Mouse (Mus musculus) liver, embryonic 12.5 days (tissue): ENCODE measurements around the gene Gm20671. TPM values are rescaled to one million over a fixed set of nuclear protein-coding genes. Genes with fewer than 3 reads are reported as not detected.
"Not testable (repeated sequence)": the region's sequence is repeated elsewhere in the genome, so short reads cannot be mapped to it uniquely, and the experiment has no call there.

ENCODE experiments used
- ATAC-seq: fragments of 200-750 bp; cut with Nextera tagmentation; 2 replicates; pipeline ENCODE4 v1.8.0; 2017; ENCODE audit warnings: moderate number of reproducible peaks, mild to moderate bottlenecking, moderate library complexity
- H3K27ac ChIP-seq: fragments of 300-500 bp; sonication (generic); 2 replicates; pipeline ENCODE4 v1.5.1; 2016; ENCODE audit warnings: mild to moderate bottlenecking
- H3K27me3 ChIP-seq: fragments of 300-500 bp; sonication (generic); replicated peaks from 2 replicates; pipeline ENCODE4 v1.6.1; 2016; ENCODE audit warnings: mild to moderate bottlenecking, moderate library complexity
- H3K36me3 ChIP-seq: fragments of 300-500 bp; sonication (generic); 2 replicates; pipeline ENCODE4 v1.6.1; 2016; ENCODE audit warnings: mild to moderate bottlenecking, moderate library complexity
- H3K4me1 ChIP-seq: fragments of 300-500 bp; sonication (generic); 2 replicates; pipeline ENCODE4 v1.6.1; 2016
- H3K4me2 ChIP-seq: fragments of 300-500 bp; sonication (generic); 2 replicates; pipeline ENCODE4 v1.6.1; 2016; ENCODE audit warnings: mild to moderate bottlenecking, moderate library complexity
- H3K4me3 ChIP-seq: fragments of 300-500 bp; sonication (generic); 2 replicates; pipeline ENCODE4 v1.5.1; 2016; ENCODE audit warnings: mild to moderate bottlenecking, moderate library complexity
- H3K9ac ChIP-seq: fragments of 300-500 bp; sonication (generic); 2 replicates; pipeline ENCODE4 v1.6.1; 2016; ENCODE audit warnings: mild to moderate bottlenecking, moderate library complexity
- H3K9me3 ChIP-seq: fragments of 300-500 bp; sonication (generic); replicated peaks from 2 replicates; pipeline ENCODE4 v1.6.1; 2016; ENCODE audit warnings: mild to moderate bottlenecking, moderate library complexity
- WGBS: fragments of 180-500 bp; shearing (Covaris S2); methylation state at CpG from one replicate; pipeline ENCODE4 v1.1.7; 2016; ENCODE audit not compliant: insufficient replicate concordance; 5-methylcytosine and 5-hydroxymethylcytosine counted together
- polyA plus RNA-seq: library from polyadenylated mRNA; unstranded; fragments of >200 nt; fragmentation: Nextera tagmentation; extraction: Ambion mirVana; gene quantifications from 2 replicates; pipeline ENCODE4 v1.2.1, GENCODE M21; 2016

Gm20671 gene
- not detected in 2 replicates for polyA plus RNA-seq

GRCm38 (mm10) chr5:32827009-32827408 is at the start of gene Gm20671:
Gene Gm20671 (minus strand): TSS chr5:32827109.
- Histone ChIP-seq H3K27me3 (no peaks in the 10 kb centered on the region), H3K4me3 (no peak within 1 kb of the TSS), H3K27ac (no peak within 1 kb of the TSS), H3K4me1 (no peaks in the 10 kb centered on the region), H3K4me2 (no peak within 1 kb of the TSS), H3K9me3 (no peaks in the 10 kb centered on the region), H3K36me3 (peaks cover 83% of the 10 kb centered on the region), H3K9ac (no peak within 1 kb of the TSS)
- WGBS, result 86% methylated on average over 7 of the region's 7 CpGs
- ATAC-seq, result no peak

- Histone ChIP-seq H3K27me3 (no peaks in the 10 kb centered on the region), H3K9ac (no peak overlapping the region), H3K36me3 (peaks cover 71% of the 10 kb centered on the region), H3K4me2 (no peak overlapping the region), H3K4me3 (no peak overlapping the region), H3K27ac (no peak overlapping the region), H3K4me1 (no peaks in the 10 kb centered on the region), H3K9me3 (no peaks in the 10 kb centered on the region)
- WGBS, result 82% methylated on average over 5 of the region's 5 CpGs
- no peak for ATAC-seq
Observed at GRCm38 (mm10) chr5:32872346-32872745, 45.4 kb upstream of the Gm20671 start.

GRCm38 (mm10) chr5:32869389-32870024 is 42.6 kb upstream of the Gm20671 start:
- no peak for ATAC-seq
- no peak overlapping the region for H3K4me3 ChIP-seq
- H3K27me3 ChIP-seq, result no peaks in the 10 kb centered on the region
- peaks cover 59% of the 10 kb centered on the region for H3K36me3 ChIP-seq
- H3K4me1 ChIP-seq, result peaks cover 4% of the 10 kb centered on the region
- no peaks in the 10 kb centered on the region for H3K9me3 ChIP-seq
- no peak overlapping the region for H3K27ac ChIP-seq
- H3K9ac ChIP-seq, result no peak overlapping the region
- H3K4me2 ChIP-seq, result no peak overlapping the region
- WGBS, result 90% methylated on average over 5 of the region's 5 CpGs

- Histone ChIP-seq H3K4me3 (peak within 1 kb of the TSS; percentile 82), H3K9me3 (no peaks in the 10 kb centered on the region), H3K27me3 (no peaks in the 10 kb centered on the region), H3K4me2 (peak within 1 kb of the TSS; percentile 86), H3K4me1 (peaks cover 24% of the 10 kb centered on the region), H3K36me3 (peaks cover 23% of the 10 kb centered on the region), H3K9ac (peak within 1 kb of the TSS; percentile 91), H3K27ac (peak within 1 kb of the TSS; percentile 87)
- peak; percentile 99 for ATAC-seq
- WGBS, result 2% methylated on average over 61 of the region's 64 CpGs
Observed at GRCm38 (mm10) chr5:32863253-32864228, 36.6 kb upstream of the Gm20671 start, which contains the start of gene Depdc5. Gene Depdc5 (plus strand): TSS chr5:32863701.

GRCm38 (mm10) chr5:32862469-32863132 is 35.7 kb upstream of the Gm20671 start:
- WGBS, result 66% methylated on average over 6 of the region's 6 CpGs
- no peak for ATAC-seq
- H3K27ac ChIP-seq, result peak overlapping the region; percentile 87

GRCm38 (mm10) chr5:32861082-32861481 is 34.2 kb upstream of the Gm20671 start:
- Histone ChIP-seq H3K36me3 (0 out of 2 replicates have a peak, but pooled peaks cover 5% of the 10 kb centered on the region), H3K27me3 (no peaks in the 10 kb centered on the region), H3K4me2 (no peak overlapping the region), H3K27ac (no peak overlapping the region), H3K4me3 (no peak overlapping the region), H3K9me3 (no peaks in the 10 kb centered on the region), H3K9ac (no peak overlapping the region), H3K4me1 (peaks cover 40% of the 10 kb centered on the region)
- 83% methylated on average over 1 of the region's 1 CpGs for WGBS
- no peak for ATAC-seq

More at GRCm38 (mm10) chr5:32862469-32863132, 35.7 kb upstream of the Gm20671 start:
- Histone ChIP-seq H3K4me3 (peak overlapping the region; percentile 82), H3K9ac (peak overlapping the region; percentile 91; the same call in 1 of the 2 replicates), H3K4me1 (peaks cover 29% of the 10 kb centered on the region), H3K9me3 (no peaks in the 10 kb centered on the region), H3K36me3 (peaks cover 13% of the 10 kb centered on the region), H3K27me3 (no peaks in the 10 kb centered on the region), H3K4me2 (peak overlapping the region; percentile 86)

- no peaks in the 10 kb centered on the region for H3K27me3 ChIP-seq
- peak overlapping the region; percentile 47 for H3K9ac ChIP-seq
- no peak overlapping the region; the same call in 1 of the 2 replicates for H3K27ac ChIP-seq
- no peak for ATAC-seq
- 6% methylated on average over 6 of the region's 6 CpGs for WGBS
- peak overlapping the region; percentile 69 for H3K4me2 ChIP-seq
- no peaks in the 10 kb centered on the region for H3K36me3 ChIP-seq
- peaks cover 42% of the 10 kb centered on the region for H3K4me1 ChIP-seq
- H3K9me3 ChIP-seq, result no peaks in the 10 kb centered on the region
- peak overlapping the region; percentile 49 for H3K4me3 ChIP-seq
Observed at GRCm38 (mm10) chr5:32857781-32858220, 30.9 kb upstream of the Gm20671 start.

- H3K9me3 ChIP-seq, H3K4me2 ChIP-seq, H3K9ac ChIP-seq, H3K27me3 ChIP-seq, H3K27ac ChIP-seq, ATAC-seq, H3K4me3 ChIP-seq: not testable (repeated sequence)
- Histone ChIP-seq H3K4me1 (peaks cover 52% of the 10 kb centered on the region), H3K36me3 (peaks cover 16% of the 10 kb centered on the region)
- WGBS, result 85% methylated on average over 3 of the region's 3 CpGs
Observed at GRCm38 (mm10) chr5:32855274-32855673, 28.4 kb upstream of the Gm20671 start.

GRCm38 (mm10) chr5:32854818-32855217 is 27.9 kb upstream of the Gm20671 start:
- peak overlapping the region; percentile 76 for H3K4me2 ChIP-seq
- peak overlapping the region; percentile 89 for H3K27ac ChIP-seq
- WGBS, result 74% methylated on average over 4 of the region's 4 CpGs

GRCm38 (mm10) chr5:32853731-32854507 is 27.0 kb upstream of the Gm20671 start, which contains the start of gene Prr14l:
Gene Prr14l (minus strand): TSS chr5:32854256.
- no peaks in the 10 kb centered on the region for H3K27me3 ChIP-seq
- ATAC-seq, result peak; percentile 94
- H3K4me2 ChIP-seq, result peak within 1 kb of the TSS; percentile 76
- H3K9me3 ChIP-seq, result 0 out of 2 replicates have a peak, but pooled peaks cover 2% of the 10 kb centered on the region
- peak within 1 kb of the TSS; percentile 90 for H3K4me3 ChIP-seq
- H3K36me3 ChIP-seq, result peaks cover 23% of the 10 kb centered on the region
- H3K27ac ChIP-seq, result peak within 1 kb of the TSS; percentile 89
- peak within 1 kb of the TSS; percentile 95 for H3K9ac ChIP-seq
- peaks cover 61% of the 10 kb centered on the region for H3K4me1 ChIP-seq
- under 1% methylated on average over 51 of the region's 51 CpGs for WGBS

More at GRCm38 (mm10) chr5:32854818-32855217, 27.9 kb upstream of the Gm20671 start:
- Histone ChIP-seq H3K4me3 (no peak overlapping the region), H3K9ac (no peak overlapping the region), H3K9me3 (0 out of 2 replicates have a peak, but pooled peaks cover 2% of the 10 kb centered on the region), H3K4me1 (peaks cover 55% of the 10 kb centered on the region), H3K36me3 (peaks cover 18% of the 10 kb centered on the region), H3K27me3 (no peaks in the 10 kb centered on the region)
- ATAC-seq, result no peak

GRCm38 (mm10) chr5:32852026-32852425 is 25.1 kb upstream of the Gm20671 start:
- peak overlapping the region; percentile 57 for H3K27ac ChIP-seq
- 26% methylated on average over 6 of the region's 6 CpGs for WGBS
- peaks cover 38% of the 10 kb centered on the region for H3K36me3 ChIP-seq
- ATAC-seq, result no peak
- H3K9me3 ChIP-seq, result 0 out of 2 replicates have a peak, but pooled peaks cover 2% of the 10 kb centered on the region
- H3K4me2 ChIP-seq, result peak overlapping the region; percentile 76
- no peaks in the 10 kb centered on the region for H3K27me3 ChIP-seq
- H3K4me3 ChIP-seq, result peak overlapping the region; percentile 90
- peak overlapping the region; percentile 95 for H3K9ac ChIP-seq
- peaks cover 57% of the 10 kb centered on the region for H3K4me1 ChIP-seq
